Mouse (Mus musculus): ENCODE results near the gene Calm4. TPM values are rescaled to one million over a fixed set of nuclear protein-coding genes. Genes with fewer than 3 reads are reported as not detected.
"Not testable (repeated sequence)": the region's sequence is repeated elsewhere in the genome, so short reads cannot be mapped to it uniquely, and the experiment has no call there.

The Calm4 gene
- polyA plus RNA-seq (2012; ENCODE audit: insufficient read depth, low replicate concordance) = not detected in 2 replicates

DNA sequence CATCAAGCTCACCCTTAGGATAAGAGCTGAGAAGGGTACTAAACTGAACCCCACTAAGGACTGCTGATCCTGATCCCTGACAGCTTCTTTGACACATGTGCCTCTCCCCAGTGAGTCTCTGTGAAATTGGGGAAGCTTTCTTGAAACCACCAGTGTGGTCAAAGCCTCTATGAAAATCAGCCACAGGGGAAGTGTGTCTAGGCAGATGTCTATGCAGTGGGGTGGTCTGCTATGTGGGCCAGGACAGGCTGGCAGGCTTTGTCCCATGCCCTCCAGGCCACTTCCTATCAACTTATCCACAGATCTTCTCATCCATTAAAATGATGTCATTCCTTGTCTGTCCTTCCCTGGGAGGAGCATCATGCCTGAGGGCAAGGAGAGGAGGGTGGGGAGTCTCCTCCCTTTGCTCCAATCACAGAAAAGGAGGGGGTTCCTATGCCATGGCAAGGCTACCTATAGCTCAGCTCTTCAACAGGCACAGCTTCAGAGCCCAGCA is at the start of gene Calm4:
Gene Calm4, plus strand, starts transcription at position 446 of the 496 bp plus-strand sequence.
- not testable (repeated sequence) for H3K9me3 ChIP-seq; H3K4me1 ChIP-seq; H3K36me3 ChIP-seq (replicated peaks; ENCODE audit: low read length); H3K4me3 ChIP-seq (replicated peaks)
- peaks cover 14% of the 10 kb centered on the region for H3K27me3 ChIP-seq (replicated peaks)

DNA sequence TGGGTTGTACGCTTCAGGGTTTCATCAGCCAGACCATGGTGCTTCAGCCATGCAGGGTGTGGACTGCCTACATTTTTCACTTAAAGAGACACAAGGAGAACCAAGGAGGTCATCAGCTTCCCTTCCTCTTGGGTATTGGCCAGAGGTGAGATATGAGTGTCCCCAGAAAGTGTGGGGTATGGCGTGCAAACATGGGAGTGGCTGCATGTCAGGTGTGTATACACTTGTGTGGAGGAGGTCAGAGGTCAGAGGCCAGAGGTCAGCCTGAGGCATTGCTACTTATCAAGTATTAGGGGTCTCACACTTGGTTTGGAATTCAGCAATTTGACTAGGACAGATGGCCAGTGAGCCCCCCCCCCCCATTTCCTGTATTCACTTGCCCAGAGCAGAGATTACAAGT is 49.0 kb upstream of the Calm4 start:
- peaks cover 4% of the 10 kb centered on the region for H3K27me3 ChIP-seq (replicated peaks)
- no peaks in the 10 kb centered on the region for H3K9me3 ChIP-seq
- H3K36me3 ChIP-seq (replicated peaks; ENCODE audit: low read length) = no peaks in the 10 kb centered on the region
- no peaks in the 10 kb centered on the region for H3K4me1 ChIP-seq
- TF ChIP-seq FLI1 (IDR thresholded peaks at IDR 0.05; ENCODE audit: low read length) (no peak), GATA1 (IDR thresholded peaks at IDR 0.05; ENCODE audit: borderline replicate concordance, low read length) (no peak)
- H3K4me3 ChIP-seq (replicated peaks) = no peak overlapping the region

DNA sequence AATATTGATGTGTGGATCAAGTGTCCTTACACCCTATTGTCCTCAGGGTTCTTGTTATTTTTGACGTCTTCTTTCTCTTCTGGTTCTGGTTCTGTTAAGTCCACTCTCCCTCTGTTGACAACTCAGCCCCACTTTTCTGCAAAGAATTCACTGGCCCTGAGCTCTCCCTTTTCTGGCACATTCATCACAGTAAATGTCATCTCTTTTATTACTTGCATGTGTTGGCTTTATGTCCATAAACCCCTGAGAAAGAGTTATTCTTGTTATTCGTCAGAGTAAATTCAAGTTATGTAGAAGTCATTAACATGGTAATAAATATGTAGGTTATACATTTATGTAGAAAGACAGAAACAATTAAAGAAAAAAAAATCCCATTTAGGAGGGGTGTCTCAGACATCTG is 48.0 kb upstream of the Calm4 start:
- no peaks in the 10 kb centered on the region for H3K9me3 ChIP-seq
- H3K27me3 ChIP-seq (replicated peaks) = peaks cover 8% of the 10 kb centered on the region
- no peak overlapping the region for H3K4me3 ChIP-seq (replicated peaks)
- TF ChIP-seq FLI1 (IDR thresholded peaks at IDR 0.05; ENCODE audit: low read length) (no peak), GATA1 (IDR thresholded peaks at IDR 0.05; ENCODE audit: borderline replicate concordance, low read length) (no peak)
- H3K36me3 ChIP-seq (replicated peaks; ENCODE audit: low read length) = no peaks in the 10 kb centered on the region
- H3K4me1 ChIP-seq = no peaks in the 10 kb centered on the region

DNA sequence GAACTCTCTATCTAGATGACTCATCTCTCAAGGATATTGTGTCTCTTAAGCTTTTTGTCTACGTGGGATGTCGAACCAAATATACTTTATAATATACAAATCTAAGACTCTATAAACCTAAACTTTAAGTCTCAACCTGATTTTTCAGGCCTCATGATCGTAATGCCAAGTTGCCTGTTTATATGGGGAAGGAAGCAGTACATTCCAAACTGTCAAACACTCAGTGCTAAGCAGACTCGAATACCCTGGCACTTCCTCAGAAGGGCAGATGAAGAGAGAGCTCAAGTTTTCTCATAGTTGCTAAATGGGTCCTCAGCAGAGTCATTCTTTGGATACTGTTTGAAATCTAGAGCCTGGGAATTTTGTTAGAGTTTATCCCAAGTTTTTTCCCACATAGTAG is 40.9 kb upstream of the Calm4 start:
- Histone ChIP-seq H3K36me3 (replicated peaks; ENCODE audit: low read length) (no peaks in the 10 kb centered on the region), H3K9me3 (no peaks in the 10 kb centered on the region), H3K4me1 (no peaks in the 10 kb centered on the region), H3K4me3 (replicated peaks) (no peak overlapping the region), H3K27me3 (replicated peaks) (peaks cover 9% of the 10 kb centered on the region)
- TF ChIP-seq FLI1 (IDR thresholded peaks at IDR 0.05; ENCODE audit: low read length) = no peak
- no peak for TF ChIP-seq GATA1 (IDR thresholded peaks at IDR 0.05; ENCODE audit: borderline replicate concordance, low read length)

DNA sequence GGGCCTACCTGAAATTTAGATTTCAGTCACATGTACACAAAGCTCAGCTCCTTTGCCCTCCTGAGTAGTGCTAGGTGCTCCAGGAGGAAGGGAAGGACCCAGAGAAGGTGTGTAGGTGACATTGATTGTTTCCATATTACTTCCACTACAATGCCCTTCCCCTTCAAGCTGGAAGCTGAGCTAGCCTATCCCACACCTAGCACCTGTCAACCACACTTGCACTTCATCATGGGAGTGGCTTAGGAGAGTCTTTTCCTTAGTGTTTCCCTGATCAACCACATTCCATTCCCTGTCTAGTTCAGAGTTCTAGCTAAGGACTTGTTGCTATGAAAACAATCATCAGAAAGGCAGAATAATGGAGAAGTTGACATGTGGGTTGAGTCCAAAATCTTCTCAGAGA is 38.8 kb upstream of the Calm4 start:
- Histone ChIP-seq H3K36me3 (replicated peaks; ENCODE audit: low read length) (no peaks in the 10 kb centered on the region), H3K4me3 (replicated peaks) (no peak overlapping the region), H3K9me3 (peaks cover 2% of the 10 kb centered on the region), H3K4me1 (no peaks in the 10 kb centered on the region; the same call in 1 of the 2 replicates), H3K27me3 (replicated peaks) (peaks cover 7% of the 10 kb centered on the region)
- TF ChIP-seq GATA1 (IDR thresholded peaks at IDR 0.05; ENCODE audit: borderline replicate concordance, low read length) (no peak), FLI1 (IDR thresholded peaks at IDR 0.05; ENCODE audit: low read length) (no peak)

DNA sequence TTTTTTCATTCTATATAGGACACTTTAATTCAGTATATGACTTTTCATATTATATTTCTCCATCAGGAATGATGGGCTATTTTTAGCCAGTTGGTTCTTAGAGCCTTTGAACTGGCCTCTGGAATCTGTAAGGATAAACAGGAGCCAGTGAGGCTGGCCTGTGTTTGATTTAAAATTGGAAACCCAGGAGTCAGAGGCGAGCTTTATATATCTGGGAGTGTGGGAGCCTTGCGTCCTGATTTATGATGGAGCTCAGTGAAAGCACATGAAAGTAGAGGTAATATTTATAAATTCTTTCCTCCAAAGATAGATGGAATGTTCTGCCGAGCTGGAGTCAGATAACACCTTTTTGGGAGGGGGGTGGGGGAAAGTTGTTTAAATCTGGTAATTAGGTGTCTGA is 38.2 kb upstream of the Calm4 start:
- TF ChIP-seq GATA1 (IDR thresholded peaks at IDR 0.05; ENCODE audit: borderline replicate concordance, low read length) = no peak
- TF ChIP-seq FLI1 (IDR thresholded peaks at IDR 0.05; ENCODE audit: low read length) = no peak
- Histone ChIP-seq H3K4me1 (no peaks in the 10 kb centered on the region; the same call in 1 of the 2 replicates), H3K36me3 (replicated peaks; ENCODE audit: low read length) (no peaks in the 10 kb centered on the region), H3K9me3 (peaks cover 5% of the 10 kb centered on the region), H3K27me3 (replicated peaks) (peaks cover 9% of the 10 kb centered on the region), H3K4me3 (replicated peaks) (no peak overlapping the region)

DNA sequence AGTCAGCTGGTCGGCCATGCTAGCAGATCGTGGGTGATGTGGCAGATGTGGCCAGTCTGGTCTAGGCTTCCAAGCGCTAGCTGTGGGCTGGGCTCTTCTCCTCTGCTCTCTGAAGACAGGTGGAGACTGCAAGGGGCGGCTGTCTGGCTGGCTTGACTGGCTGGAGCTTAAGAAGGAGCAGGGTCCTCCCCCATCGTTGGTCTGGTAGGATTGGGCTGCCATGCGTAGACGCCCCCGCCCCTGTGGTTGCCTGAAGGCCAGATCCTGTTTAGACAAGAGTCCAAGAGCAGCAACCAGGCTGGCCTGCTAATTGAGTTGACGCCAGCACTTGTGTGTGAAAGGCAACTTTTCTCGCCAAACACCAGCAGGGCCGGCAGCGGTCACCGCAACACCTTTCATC is 33.4 kb upstream of the Calm4 start, which contains the start of gene Calml3:
Gene Calml3, minus strand, starts transcription at position 131 of the 400 bp plus-strand sequence.
- H3K9me3 ChIP-seq = peaks cover 5% of the 10 kb centered on the region
- H3K27me3 ChIP-seq (replicated peaks) = peaks cover 6% of the 10 kb centered on the region
- TF ChIP-seq FLI1 (IDR thresholded peaks at IDR 0.05; ENCODE audit: low read length) (no peak), GATA1 (IDR thresholded peaks at IDR 0.05; ENCODE audit: borderline replicate concordance, low read length) (no peak)
- peaks cover 5% of the 10 kb centered on the region for H3K4me1 ChIP-seq
- H3K4me3 ChIP-seq (replicated peaks) = no peak within 1 kb of the TSS
- H3K36me3 ChIP-seq (replicated peaks; ENCODE audit: low read length) = no peaks in the 10 kb centered on the region

DNA sequence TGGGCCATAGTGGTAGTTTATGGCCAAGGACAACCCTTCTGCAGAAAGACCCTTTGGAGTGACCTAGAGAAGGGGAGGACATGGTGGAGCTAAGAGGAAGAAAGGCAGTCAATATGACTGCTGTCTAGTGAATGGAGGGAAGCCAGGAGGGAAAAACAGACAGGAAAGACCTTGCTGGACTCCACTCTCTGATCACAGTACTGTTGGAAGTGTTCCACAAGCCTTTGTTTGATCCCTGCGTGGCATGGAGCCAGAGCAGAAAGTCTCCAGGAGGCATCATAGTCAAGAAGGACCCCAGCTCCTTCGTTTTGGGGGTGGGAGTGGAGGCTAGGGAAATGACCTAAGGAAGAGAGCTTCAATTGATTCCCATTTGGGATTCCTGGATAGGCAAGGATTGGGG is 32.4 kb upstream of the Calm4 start:
- H3K27me3 ChIP-seq (replicated peaks) = peaks cover 5% of the 10 kb centered on the region
- H3K36me3 ChIP-seq (replicated peaks; ENCODE audit: low read length) = no peaks in the 10 kb centered on the region
- no peak overlapping the region for H3K4me3 ChIP-seq (replicated peaks)
- H3K9me3 ChIP-seq = peaks cover 5% of the 10 kb centered on the region
- peaks cover 5% of the 10 kb centered on the region for H3K4me1 ChIP-seq
- TF ChIP-seq FLI1 (IDR thresholded peaks at IDR 0.05; ENCODE audit: low read length) (no peak), GATA1 (IDR thresholded peaks at IDR 0.05; ENCODE audit: borderline replicate concordance, low read length) (no peak)

DNA sequence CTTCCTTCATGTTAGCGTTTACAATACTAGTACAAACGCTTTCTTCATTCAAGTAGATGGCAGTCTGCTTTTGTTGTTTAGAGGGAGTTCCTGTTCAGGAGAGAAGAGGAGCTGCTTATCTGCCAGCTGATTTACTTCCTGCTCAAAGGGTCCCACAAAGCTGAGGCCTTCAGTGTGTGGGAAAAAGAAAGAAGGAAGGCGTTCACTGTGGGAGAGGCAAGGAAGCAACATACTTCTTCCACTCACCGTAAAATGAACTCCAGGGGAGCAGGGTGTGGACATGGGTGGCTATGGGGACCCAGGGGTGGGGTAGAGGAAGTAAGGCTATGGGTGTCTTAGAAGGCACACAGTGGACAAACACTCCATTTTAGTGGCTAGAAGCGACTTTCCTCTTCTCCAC is 31.9 kb upstream of the Calm4 start:
- Histone ChIP-seq H3K9me3 (peaks cover 8% of the 10 kb centered on the region), H3K27me3 (replicated peaks) (peaks cover 4% of the 10 kb centered on the region), H3K36me3 (replicated peaks; ENCODE audit: low read length) (no peaks in the 10 kb centered on the region), H3K4me1 (peaks cover 5% of the 10 kb centered on the region), H3K4me3 (replicated peaks) (peak overlapping the region; percentile 4)
- TF ChIP-seq FLI1 (IDR thresholded peaks at IDR 0.05; ENCODE audit: low read length) = no peak
- no peak for TF ChIP-seq GATA1 (IDR thresholded peaks at IDR 0.05; ENCODE audit: borderline replicate concordance, low read length)

DNA sequence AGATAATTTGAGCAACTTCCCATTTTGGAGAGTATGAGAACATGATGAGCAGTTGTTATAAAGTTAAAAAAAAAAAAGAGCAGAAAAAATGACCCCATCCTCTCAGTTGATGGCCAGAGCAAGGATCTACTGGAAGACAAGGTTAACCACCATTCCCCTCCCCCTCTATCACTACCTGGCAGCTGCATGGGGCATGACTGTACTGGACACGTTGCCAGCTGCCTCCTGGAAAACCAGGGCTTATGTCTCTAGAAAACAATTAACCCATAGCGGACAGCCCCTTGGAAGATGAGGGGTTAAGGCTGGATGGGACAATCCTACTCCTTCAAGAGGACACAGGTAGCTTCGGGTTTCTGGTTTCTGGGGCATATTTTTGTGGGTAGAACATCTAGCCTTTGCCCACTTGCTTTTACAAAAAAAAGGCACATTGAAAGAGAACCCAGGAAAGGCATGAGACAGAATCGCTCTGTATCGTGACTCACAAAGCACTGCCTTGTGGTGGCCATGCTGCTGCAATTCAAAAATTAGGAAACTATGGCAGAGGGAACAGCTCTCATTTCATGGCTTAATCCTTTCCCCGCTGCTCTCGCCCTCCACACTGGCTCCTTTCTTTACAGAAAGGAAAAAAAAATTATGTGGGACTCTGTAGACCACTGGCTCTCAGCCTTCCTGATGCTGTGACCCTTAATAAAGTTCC is 30.3 kb upstream of the Calm4 start:
- H3K4me3 ChIP-seq (replicated peaks) = no peak overlapping the region
- TF ChIP-seq GATA1 (IDR thresholded peaks at IDR 0.05; ENCODE audit: borderline replicate concordance, low read length) = no peak
- TF ChIP-seq FLI1 (IDR thresholded peaks at IDR 0.05; ENCODE audit: low read length) = no peak
- H3K4me1 ChIP-seq = peaks cover 5% of the 10 kb centered on the region
- no peaks in the 10 kb centered on the region for H3K36me3 ChIP-seq (replicated peaks; ENCODE audit: low read length)
- peaks cover 9% of the 10 kb centered on the region for H3K9me3 ChIP-seq
- H3K27me3 ChIP-seq (replicated peaks) = peaks cover 4% of the 10 kb centered on the region

Measured in megakaryocyte, embryonic 14.5 days (primary cell).